Mouse (Mus musculus) heart, embryonic 12.5 days (tissue): ENCODE data around the gene Tac4. TPM values are rescaled to one million over a fixed set of nuclear protein-coding genes. Genes with fewer than 3 reads are reported as not detected.

Experiments
- ATAC-seq: fragments of 200-750 bp; cut with Nextera tagmentation; 2 replicates; pipeline ENCODE4 v1.8.0; 2017; ENCODE audit warnings: moderate TSS enrichment, moderate library complexity; ENCODE audit not compliant: insufficient number of reproducible peaks, low FRiP score
- H3K27ac ChIP-seq: fragments of 300-500 bp; sonication (generic); 2 replicates; pipeline ENCODE4 v1.5.1; 2016; ENCODE audit warnings: mild to moderate bottlenecking, moderate library complexity; ENCODE audit not compliant: poor library complexity, severe bottlenecking
- H3K27me3 ChIP-seq: fragments of 300-500 bp; sonication (generic); replicated peaks from 2 replicates; pipeline ENCODE4 v1.6.1; 2016; ENCODE audit warnings: mild to moderate bottlenecking, moderate library complexity
- H3K36me3 ChIP-seq: fragments of 300-500 bp; sonication (generic); 2 replicates; pipeline ENCODE4 v1.6.1; 2016; ENCODE audit warnings: mild to moderate bottlenecking, moderate library complexity
- H3K4me1 ChIP-seq: fragments of 300-500 bp; sonication (generic); replicated peaks from 2 replicates; pipeline ENCODE4 v1.6.1; 2016; ENCODE audit warnings: mild to moderate bottlenecking
- H3K4me2 ChIP-seq: fragments of 300-500 bp; sonication (generic); 2 replicates; pipeline ENCODE4 v1.6.1; 2016; ENCODE audit warnings: mild to moderate bottlenecking, moderate library complexity
- H3K4me3 ChIP-seq: fragments of 300-500 bp; sonication (generic); 2 replicates; pipeline ENCODE4 v1.5.1; 2016; ENCODE audit warnings: mild to moderate bottlenecking
- H3K9ac ChIP-seq: fragments of 300-500 bp; sonication (generic); 2 replicates; pipeline ENCODE4 v1.6.1; 2016; ENCODE audit warnings: mild to moderate bottlenecking, moderate library complexity
- H3K9me3 ChIP-seq: fragments of 300-500 bp; sonication (generic); replicated peaks from 2 replicates; pipeline ENCODE4 v1.6.1; 2016; ENCODE audit warnings: mild to moderate bottlenecking, moderate library complexity
- WGBS: fragments of 180-500 bp; shearing (Covaris S2); methylation state at CpG from one replicate; pipeline ENCODE4 v1.1.7; 2016; 5-methylcytosine and 5-hydroxymethylcytosine counted together
- polyA plus RNA-seq: library from polyadenylated mRNA; unstranded; fragments of >200 nt; fragmentation: Nextera tagmentation; extraction: Ambion mirVana; gene quantifications from 2 replicates; pipeline ENCODE4 v1.2.1, GENCODE M21; 2016

The Tac4 gene
- polyA plus RNA-seq, 1 experiment from 2014 or later, result not detected

DNA sequence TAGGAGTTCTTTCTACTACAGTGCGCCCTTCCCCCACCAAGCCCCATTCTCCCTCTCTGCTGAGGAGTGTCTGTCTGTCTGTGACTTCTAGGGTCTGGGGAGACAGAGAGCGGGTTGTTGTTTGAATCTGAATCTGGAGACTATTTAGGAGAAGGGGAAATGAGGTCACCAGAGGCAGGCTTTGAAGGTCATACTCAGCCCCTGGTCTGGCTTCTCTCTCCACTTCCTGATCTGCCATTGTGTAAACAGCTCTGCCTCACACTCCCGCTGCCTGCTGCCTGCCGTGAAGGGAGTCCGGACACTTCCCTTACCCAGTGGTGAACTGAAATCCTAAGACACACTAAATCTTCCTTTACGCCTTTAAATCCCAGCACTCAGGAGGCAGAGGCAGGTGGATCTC, 22.9 kb upstream of the Tac4 start:
- no peaks in the 10 kb centered on the region for H3K9me3 ChIP-seq
- H3K36me3 ChIP-seq, result no peaks in the 10 kb centered on the region
- peaks cover 21% of the 10 kb centered on the region for H3K27me3 ChIP-seq
- no peak overlapping the region for H3K4me3 ChIP-seq
- H3K27ac ChIP-seq, result no peak overlapping the region
- WGBS, result 52% methylated on average over 6 of the region's 6 CpGs
- ATAC-seq, result 0 out of 2 replicates have a peak, but pooled peaks have one; percentile 16
- no peak overlapping the region for H3K9ac ChIP-seq
- H3K4me2 ChIP-seq, result no peak overlapping the region
- peaks cover 5% of the 10 kb centered on the region; the same call in 1 of the 2 replicates for H3K4me1 ChIP-seq

DNA sequence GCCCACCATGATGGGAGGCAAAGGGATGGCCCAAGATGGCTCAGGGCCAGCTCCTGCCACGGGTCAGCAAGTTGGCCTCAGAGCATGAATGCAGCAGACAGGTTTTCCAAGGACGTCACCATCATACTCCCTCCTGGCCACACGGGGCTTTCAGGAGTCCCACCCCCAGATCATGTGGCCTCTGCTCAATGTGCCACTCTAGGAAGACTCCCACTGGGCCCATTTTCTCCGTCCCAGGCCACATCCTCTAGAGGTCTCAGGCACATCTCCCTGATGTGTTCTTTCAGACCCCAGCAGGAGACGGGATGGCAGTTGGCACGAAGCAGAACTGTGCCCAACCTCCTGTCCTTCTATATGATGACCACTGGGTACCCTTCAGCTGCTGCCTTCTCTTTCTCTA, 18.7 kb upstream of the Tac4 start:
- 62% methylated on average over 6 of the region's 6 CpGs for WGBS

DNA sequence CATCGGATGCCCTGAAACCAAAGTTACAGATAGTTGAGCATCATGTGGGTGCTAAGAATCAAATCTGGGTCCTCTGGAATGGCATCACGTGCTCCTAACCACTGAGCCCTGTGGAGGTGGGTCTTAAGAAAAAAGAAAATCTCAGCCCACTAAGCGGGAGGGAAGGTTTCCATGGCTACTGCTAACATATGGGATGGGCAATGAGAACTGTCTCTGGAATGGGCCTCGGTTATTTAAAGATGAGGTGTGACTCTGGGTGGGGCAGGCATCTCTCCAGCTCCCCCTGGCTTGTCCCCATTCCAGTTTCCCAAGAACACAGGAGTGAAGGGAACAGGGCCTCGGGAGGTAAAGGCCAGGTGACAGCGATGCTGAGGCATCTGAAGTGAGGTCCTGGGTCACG, 15.9 kb upstream of the Tac4 start:
- Histone ChIP-seq H3K27ac (no peak overlapping the region), H3K4me1 (peaks cover 7% of the 10 kb centered on the region), H3K36me3 (no peaks in the 10 kb centered on the region), H3K4me3 (no peak overlapping the region), H3K9ac (no peak overlapping the region), H3K4me2 (no peak overlapping the region), H3K27me3 (no peaks in the 10 kb centered on the region; the same call in 1 of the 2 replicates), H3K9me3 (peaks cover 8% of the 10 kb centered on the region; the same call in 1 of the 2 replicates)
- WGBS, result 71% methylated on average over 7 of the region's 7 CpGs
- no peak for ATAC-seq

More for the DNA sequence above, 18.7 kb upstream of the Tac4 start:
- Histone ChIP-seq H3K9me3 (no peaks in the 10 kb centered on the region), H3K27ac (no peak overlapping the region), H3K9ac (no peak overlapping the region), H3K27me3 (no peaks in the 10 kb centered on the region; the same call in 1 of the 2 replicates), H3K4me3 (no peak overlapping the region), H3K4me1 (peaks cover 5% of the 10 kb centered on the region; the same call in 1 of the 2 replicates), H3K36me3 (no peaks in the 10 kb centered on the region), H3K4me2 (no peak overlapping the region)
- ATAC-seq, result no peak

DNA sequence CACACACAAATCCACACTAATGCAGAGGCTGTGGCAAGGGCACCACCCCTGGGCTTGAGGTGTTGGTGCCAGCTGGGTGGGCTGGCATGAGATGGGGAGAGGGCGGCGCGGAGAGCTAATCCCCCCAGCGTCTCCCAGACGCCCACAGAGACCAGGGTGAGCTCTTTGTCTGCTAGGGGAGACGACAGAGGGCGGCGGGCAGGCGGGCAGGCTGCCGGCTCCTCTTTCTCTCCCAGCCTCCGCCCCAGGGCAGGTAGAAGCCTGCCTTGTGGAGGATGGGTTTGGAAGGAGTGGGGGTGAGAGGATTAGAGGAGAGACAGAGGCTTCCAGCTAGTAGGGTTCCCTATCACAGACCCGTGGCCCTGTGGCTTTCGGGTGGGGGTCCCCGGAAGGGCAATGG, 14.3 kb upstream of the Tac4 start:
- WGBS, result 61% methylated on average over 14 of the region's 14 CpGs
- Histone ChIP-seq H3K27me3 (no peaks in the 10 kb centered on the region; the same call in 1 of the 2 replicates), H3K27ac (no peak overlapping the region), H3K36me3 (no peaks in the 10 kb centered on the region), H3K4me2 (no peak overlapping the region), H3K9ac (no peak overlapping the region), H3K4me1 (peaks cover 10% of the 10 kb centered on the region), H3K9me3 (peaks cover 8% of the 10 kb centered on the region; the same call in 1 of the 2 replicates), H3K4me3 (no peak overlapping the region)
- ATAC-seq, result no peak

DNA sequence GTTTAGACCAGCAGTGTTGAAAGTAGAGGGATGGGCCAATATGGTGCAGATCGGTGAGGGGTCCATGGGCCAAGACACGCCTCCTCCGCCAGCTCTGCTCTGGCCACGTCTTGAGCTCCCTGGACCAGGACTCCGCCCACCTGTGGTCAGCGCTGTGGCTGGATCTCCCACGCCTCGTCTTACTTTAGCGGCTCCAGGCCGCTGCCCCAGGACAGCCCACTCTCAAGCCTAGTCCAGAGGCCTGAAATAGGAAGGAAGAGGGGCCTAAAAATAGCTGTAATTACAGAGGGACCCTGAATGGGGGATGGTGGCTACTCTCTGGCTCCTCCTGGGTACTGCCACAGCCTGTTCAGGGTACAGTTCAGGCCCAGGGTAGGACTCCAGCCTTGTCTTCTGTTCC, 11.2 kb upstream of the Tac4 start:
- Histone ChIP-seq H3K4me1 (peaks cover 10% of the 10 kb centered on the region), H3K27ac (peak overlapping the region; percentile 45; the same call in 1 of the 2 replicates), H3K27me3 (peaks cover 4% of the 10 kb centered on the region; the same call in 1 of the 2 replicates), H3K9me3 (peaks cover 8% of the 10 kb centered on the region; the same call in 1 of the 2 replicates), H3K9ac (peak overlapping the region; percentile 35; the same call in 1 of the 2 replicates), H3K36me3 (no peaks in the 10 kb centered on the region), H3K4me2 (peak overlapping the region; percentile 22), H3K4me3 (no peak overlapping the region)
- peak; percentile 33; the same call in 1 of the 2 replicates for ATAC-seq
- 23% methylated on average over 10 of the region's 10 CpGs for WGBS

DNA sequence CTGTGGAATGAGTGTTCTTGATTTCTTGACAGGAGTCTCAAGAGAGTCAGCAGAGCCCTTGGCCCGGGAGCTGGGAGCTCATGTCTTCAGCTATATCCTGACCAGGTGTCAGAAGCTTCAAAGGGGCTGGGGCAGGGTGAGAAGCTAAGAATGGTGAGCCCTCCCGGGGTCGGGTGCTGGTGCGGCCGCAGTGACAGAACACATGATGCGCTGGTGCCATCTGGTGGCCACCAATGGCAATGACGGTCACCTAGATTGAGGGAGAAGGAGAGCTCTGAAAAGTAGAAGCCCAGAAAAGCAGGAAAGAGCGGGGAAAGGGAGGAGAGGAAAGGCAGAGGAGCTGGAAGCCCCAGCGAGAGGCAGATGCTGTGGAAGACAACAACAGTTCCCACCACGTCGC, 10.0 kb upstream of the Tac4 start:
- Histone ChIP-seq H3K9ac (no peak overlapping the region), H3K4me1 (peaks cover 10% of the 10 kb centered on the region), H3K4me3 (no peak overlapping the region), H3K27ac (no peak overlapping the region), H3K4me2 (no peak overlapping the region), H3K36me3 (no peaks in the 10 kb centered on the region), H3K27me3 (peaks cover 7% of the 10 kb centered on the region; the same call in 1 of the 2 replicates), H3K9me3 (peaks cover 8% of the 10 kb centered on the region; the same call in 1 of the 2 replicates)
- no peak for ATAC-seq
- WGBS, result 6% methylated on average over 11 of the region's 11 CpGs

DNA sequence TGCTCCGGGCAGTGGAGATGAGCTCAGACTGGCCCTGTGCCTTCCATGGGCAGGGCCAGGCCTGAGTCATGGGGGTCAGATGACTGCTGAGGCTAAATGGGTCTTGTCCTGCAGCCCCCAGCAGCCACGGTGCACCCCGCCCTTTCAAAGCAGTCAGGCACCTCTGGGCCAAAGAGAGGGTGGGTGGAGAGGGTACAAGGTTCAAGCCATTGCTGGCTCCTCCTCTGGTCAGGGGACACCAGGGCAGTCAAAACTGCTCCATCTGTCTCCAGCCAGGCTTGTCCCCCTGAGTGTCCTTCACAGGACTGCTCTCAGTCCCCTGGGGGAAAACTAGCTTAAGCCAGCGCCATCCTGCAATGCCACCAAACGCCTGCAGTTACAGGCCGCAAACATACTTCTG, 9.2 kb upstream of the Tac4 start:
- H3K27me3 ChIP-seq, result 0 out of 2 replicates have a peak, but pooled peaks cover 12% of the 10 kb centered on the region
- H3K9ac ChIP-seq, result no peak overlapping the region
- WGBS, result 82% methylated on average over 6 of the region's 6 CpGs
- no peak overlapping the region for H3K4me2 ChIP-seq
- peaks cover 8% of the 10 kb centered on the region; the same call in 1 of the 2 replicates for H3K9me3 ChIP-seq
- H3K4me3 ChIP-seq, result no peak overlapping the region
- no peaks in the 10 kb centered on the region for H3K36me3 ChIP-seq
- no peak for ATAC-seq
- H3K27ac ChIP-seq, result no peak overlapping the region
- H3K4me1 ChIP-seq, result peaks cover 10% of the 10 kb centered on the region

DNA sequence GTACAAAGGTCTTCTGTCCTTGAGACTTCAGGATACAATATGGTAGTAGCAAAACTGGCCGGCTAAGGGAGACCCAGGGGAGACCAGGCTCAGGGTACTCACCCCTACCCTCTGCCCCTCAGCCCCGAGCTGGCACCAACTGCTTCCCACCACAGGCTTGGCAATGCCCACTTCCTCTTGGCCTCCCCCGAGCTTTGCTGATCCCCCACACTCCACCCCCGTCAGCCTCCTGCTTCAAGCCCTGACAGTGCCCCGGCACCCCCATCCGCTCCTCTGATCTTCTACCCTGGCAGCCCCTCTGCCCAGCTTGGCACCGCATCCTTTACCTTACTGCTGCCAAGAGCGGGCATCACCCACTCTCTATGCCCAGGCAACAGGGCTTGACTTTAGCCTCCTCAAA, 7.2 kb upstream of the Tac4 start:
- 77% methylated on average over 8 of the region's 8 CpGs for WGBS
- H3K36me3 ChIP-seq, result no peaks in the 10 kb centered on the region
- no peak overlapping the region for H3K4me2 ChIP-seq
- H3K27me3 ChIP-seq, result 0 out of 2 replicates have a peak, but pooled peaks cover 14% of the 10 kb centered on the region
- no peak overlapping the region for H3K27ac ChIP-seq
- no peak for ATAC-seq
- H3K4me3 ChIP-seq, result no peak overlapping the region
- H3K9ac ChIP-seq, result no peak overlapping the region
- no peaks in the 10 kb centered on the region for H3K9me3 ChIP-seq
- peaks cover 17% of the 10 kb centered on the region for H3K4me1 ChIP-seq

DNA sequence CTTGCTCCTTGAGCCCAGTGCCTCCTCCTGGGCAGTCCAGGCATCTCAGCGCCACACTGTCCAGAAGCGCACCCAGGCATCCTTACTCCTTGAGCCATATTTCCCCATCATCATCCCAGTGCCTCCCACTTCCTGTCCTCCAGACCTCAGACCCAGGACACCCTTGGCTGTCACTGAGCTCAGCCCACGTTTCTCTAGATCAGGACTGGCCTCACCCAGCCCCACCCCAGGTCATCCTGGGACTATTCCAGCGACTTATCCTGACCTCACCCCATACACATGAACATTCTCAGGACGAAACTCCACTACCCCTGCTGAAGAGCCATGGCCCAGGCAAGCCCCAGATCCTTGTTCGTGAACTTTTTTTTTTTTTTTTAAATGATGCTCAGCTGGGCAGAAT, 5.6 kb upstream of the Tac4 start:
- WGBS, result 77% methylated on average over 6 of the region's 6 CpGs
- no peak for ATAC-seq
- Histone ChIP-seq H3K4me1 (peaks cover 7% of the 10 kb centered on the region; the same call in 1 of the 2 replicates), H3K27ac (no peak overlapping the region), H3K4me2 (no peak overlapping the region), H3K27me3 (0 out of 2 replicates have a peak, but pooled peaks cover 14% of the 10 kb centered on the region), H3K9me3 (no peaks in the 10 kb centered on the region), H3K36me3 (no peaks in the 10 kb centered on the region), H3K9ac (no peak overlapping the region), H3K4me3 (no peak overlapping the region)

DNA sequence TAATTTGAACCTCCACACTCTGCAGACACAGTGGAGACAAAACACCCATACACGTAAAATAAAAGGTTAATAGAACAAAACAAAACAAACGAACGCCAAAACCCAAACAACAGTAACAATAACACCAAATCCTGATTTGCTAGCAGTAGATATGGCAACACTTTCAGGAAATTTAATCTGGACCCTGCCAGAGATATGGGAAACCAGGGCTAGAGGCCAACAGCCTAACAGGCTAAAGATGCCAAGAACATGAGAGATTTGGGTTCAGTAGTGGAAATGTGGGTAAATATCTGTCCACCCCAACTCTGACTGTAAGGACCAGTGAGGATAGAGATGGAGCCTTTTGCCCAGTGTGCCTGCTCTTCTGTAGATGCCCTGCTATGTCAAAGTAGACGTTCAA, 3.4 kb upstream of the Tac4 start:
- no peak for ATAC-seq
- peak overlapping the region; percentile 89 for H3K4me2 ChIP-seq
- 0 out of 2 replicates have a peak, but pooled peaks cover 14% of the 10 kb centered on the region for H3K27me3 ChIP-seq
- H3K4me1 ChIP-seq, result peaks cover 7% of the 10 kb centered on the region; the same call in 1 of the 2 replicates
- no peaks in the 10 kb centered on the region for H3K9me3 ChIP-seq
- H3K36me3 ChIP-seq, result no peaks in the 10 kb centered on the region
- 43% methylated on average over 4 of the region's 4 CpGs for WGBS
- H3K4me3 ChIP-seq, result no peak overlapping the region; the same call in 1 of the 2 replicates
- H3K9ac ChIP-seq, result no peak overlapping the region
- no peak overlapping the region for H3K27ac ChIP-seq

DNA sequence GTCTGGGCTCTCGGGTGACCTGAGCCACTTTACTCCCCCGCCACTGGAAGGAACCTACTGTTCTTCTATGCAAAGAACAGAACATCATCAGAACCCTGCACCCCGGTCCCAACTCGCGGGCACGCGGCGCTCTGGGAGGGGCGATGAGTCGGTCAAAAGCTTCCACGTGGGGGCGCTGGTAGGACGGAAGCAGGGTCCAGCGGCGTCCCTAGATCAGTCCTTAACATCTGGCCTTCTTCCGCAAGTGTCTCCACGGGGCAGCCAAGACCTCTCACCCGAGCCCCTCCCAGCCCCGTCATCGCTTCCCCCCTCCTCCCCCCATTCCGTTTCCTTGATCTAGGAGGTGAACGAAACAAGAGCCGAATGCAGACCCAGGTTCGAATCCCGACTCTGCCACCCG, 2.8 kb upstream of the Tac4 start:
- H3K4me1 ChIP-seq, result peaks cover 9% of the 10 kb centered on the region; the same call in 1 of the 2 replicates
- ATAC-seq, result peak; percentile 51
- peak overlapping the region; percentile 89 for H3K4me2 ChIP-seq
- no peaks in the 10 kb centered on the region for H3K9me3 ChIP-seq
- peak overlapping the region; percentile 78 for H3K9ac ChIP-seq
- H3K27ac ChIP-seq, result no peak overlapping the region
- H3K4me3 ChIP-seq, result peak overlapping the region; percentile 57
- H3K27me3 ChIP-seq, result 0 out of 2 replicates have a peak, but pooled peaks cover 14% of the 10 kb centered on the region
- H3K36me3 ChIP-seq, result no peaks in the 10 kb centered on the region
- 1% methylated on average over 26 of the region's 26 CpGs for WGBS
